Mouse (Mus musculus): ENCODE measurements around the gene Rpl37.

Gene Rpl37

GRCm38 (mm10) chr15:5149187-5149586 lies 32.7 kb downstream of the Rpl37 start:
- no peak for DNase-seq (ENCODE audit: low read depth, low spot score)

- peak; percentile 63 for DNase-seq (ENCODE audit: low read depth, low spot score)
Observed at GRCm38 (mm10) chr15:5152171-5152570, 35.7 kb downstream of the Rpl37 start.

GRCm38 (mm10) chr15:5154621-5155020 lies 38.2 kb downstream of the Rpl37 start:
- DNase-seq (ENCODE audit: low read depth, low spot score): no peak

- DNase-seq (ENCODE audit: low read depth, low spot score): no peak
Observed at GRCm38 (mm10) chr15:5155093-5155492, 38.6 kb downstream of the Rpl37 start.

- DNase-seq (ENCODE audit: low read depth, low spot score): no peak
Observed at GRCm38 (mm10) chr15:5156355-5156754, 39.9 kb downstream of the Rpl37 start.

GRCm38 (mm10) chr15:5157386-5157785 lies 40.9 kb downstream of the Rpl37 start:
- peak; percentile 32 for DNase-seq (ENCODE audit: low read depth, low spot score)

GRCm38 (mm10) chr15:5158827-5159226 lies 42.4 kb downstream of the Rpl37 start:
- no peak for DNase-seq (ENCODE audit: low read depth, low spot score)

GRCm38 (mm10) chr15:5165121-5165773 lies 48.8 kb downstream of the Rpl37 start:
- DNase-seq (ENCODE audit: low read depth, low spot score): no peak
